Mouse (Mus musculus) embryonic facial prominence, embryonic 13.5 days (tissue): Measurements from ENCODE around the gene Ccnq. TPM values are rescaled to one million over a fixed set of nuclear protein-coding genes. Genes with fewer than 3 reads are reported as not detected.

Experiments used
- ATAC-seq: fragments of 200-750 bp; cut with Nextera tagmentation; 2 replicates; pipeline ENCODE4 v1.8.0; 2017; ENCODE audit warnings: low read depth; ENCODE audit not compliant: insufficient number of reproducible peaks, insufficient read depth, low FRiP score, low TSS enrichment
- H3K27ac ChIP-seq: fragments of 300-500 bp; sonication (generic); 2 replicates; pipeline ENCODE4 v1.5.1; 2015; ENCODE audit warnings: moderate library complexity, mild to moderate bottlenecking, inconsistent platforms
- H3K27me3 ChIP-seq: fragments of 300-500 bp; sonication (generic); 2 replicates; pipeline ENCODE4 v1.6.1; 2015; ENCODE audit warnings: mild to moderate bottlenecking, inconsistent platforms
- H3K36me3 ChIP-seq: fragments of 300-500 bp; sonication (generic); 2 replicates; pipeline ENCODE4 v1.6.1; 2015; ENCODE audit warnings: mild to moderate bottlenecking, inconsistent platforms
- H3K4me1 ChIP-seq: fragments of 300-500 bp; sonication (generic); 2 replicates; pipeline ENCODE4 v1.6.1; 2015; ENCODE audit warnings: inconsistent platforms
- H3K4me2 ChIP-seq: fragments of 300-500 bp; sonication (generic); 2 replicates; pipeline ENCODE4 v1.6.1; 2015; ENCODE audit warnings: moderate library complexity, mild to moderate bottlenecking, inconsistent platforms
- H3K4me3 ChIP-seq: fragments of 300-500 bp; sonication (generic); 2 replicates; pipeline ENCODE4 v1.5.1; 2015; ENCODE audit warnings: mild to moderate bottlenecking, inconsistent platforms
- H3K9ac ChIP-seq: fragments of 300-500 bp; sonication (generic); 2 replicates; pipeline ENCODE4 v1.6.1; 2015; ENCODE audit warnings: mild to moderate bottlenecking, inconsistent platforms
- H3K9me3 ChIP-seq: fragments of 300-500 bp; sonication (generic); 2 replicates; pipeline ENCODE4 v1.6.1; 2016; ENCODE audit warnings: inconsistent platforms
- WGBS: fragments of 180-500 bp; shearing (Covaris S2); methylation state at CpG from one replicate; pipeline ENCODE4 v1.1.7; 2015; ENCODE audit warnings: mixed read lengths; 5-methylcytosine and 5-hydroxymethylcytosine counted together
- polyA plus RNA-seq: library from polyadenylated mRNA; unstranded; fragments of >200 nt; fragmentation: Nextera tagmentation; extraction: Ambion mirVana; gene quantifications from 2 replicates; pipeline ENCODE4 v1.2.1, GENCODE M21; 2015

Ccnq gene
- polyA plus RNA-seq, 1 experiment from 2014 or later, result 46.4 TPM

GRCm38 (mm10) chr11:78780571-78780970 is 29.0 kb upstream of the Ccnq start:
- H3K27me3 ChIP-seq, result no peaks in the 10 kb centered on the region; the same call in 1 of the 2 replicates
- 68% methylated on average over 3 of the region's 3 CpGs for WGBS
- no peaks in the 10 kb centered on the region for H3K9me3 ChIP-seq
- H3K4me3 ChIP-seq, result no peak overlapping the region
- H3K4me1 ChIP-seq, result peaks cover 11% of the 10 kb centered on the region
- no peak overlapping the region for H3K4me2 ChIP-seq
- H3K36me3 ChIP-seq, result no peaks in the 10 kb centered on the region
- ATAC-seq, result no peak
- no peak overlapping the region for H3K27ac ChIP-seq
- H3K9ac ChIP-seq, result no peak overlapping the region

- Histone ChIP-seq H3K27ac (no peak overlapping the region), H3K9me3 (no peaks in the 10 kb centered on the region), H3K4me1 (peaks cover 11% of the 10 kb centered on the region), H3K36me3 (no peaks in the 10 kb centered on the region), H3K27me3 (no peaks in the 10 kb centered on the region; the same call in 1 of the 2 replicates), H3K4me2 (no peak overlapping the region), H3K9ac (no peak overlapping the region), H3K4me3 (no peak overlapping the region)
- WGBS, result 96% methylated on average over 3 of the region's 3 CpGs
- no peak for ATAC-seq
Observed at GRCm38 (mm10) chr11:78780002-78780401, 28.5 kb upstream of the Ccnq start.

- H3K4me1 ChIP-seq, result peaks cover 11% of the 10 kb centered on the region
- H3K9ac ChIP-seq, result peak overlapping the region; percentile 36; the same call in 1 of the 2 replicates
- H3K36me3 ChIP-seq, result no peaks in the 10 kb centered on the region
- H3K4me2 ChIP-seq, result no peak overlapping the region
- no peak overlapping the region for H3K27ac ChIP-seq
- no peaks in the 10 kb centered on the region for H3K27me3 ChIP-seq
- H3K4me3 ChIP-seq, result no peak overlapping the region
- WGBS, result 52% methylated on average over 10 of the region's 10 CpGs
- no peaks in the 10 kb centered on the region for H3K9me3 ChIP-seq
- no peak for ATAC-seq
Observed at GRCm38 (mm10) chr11:78777851-78778680, 26.5 kb upstream of the Ccnq start.

GRCm38 (mm10) chr11:78771751-78772283 is 20.3 kb upstream of the Ccnq start:
- 50% methylated on average over 11 of the region's 11 CpGs for WGBS
- Histone ChIP-seq H3K27me3 (no peaks in the 10 kb centered on the region), H3K36me3 (no peaks in the 10 kb centered on the region), H3K9me3 (no peaks in the 10 kb centered on the region), H3K9ac (no peak overlapping the region), H3K4me1 (peaks cover 4% of the 10 kb centered on the region; the same call in 1 of the 2 replicates), H3K4me2 (no peak overlapping the region), H3K27ac (no peak overlapping the region), H3K4me3 (no peak overlapping the region)
- ATAC-seq, result no peak

- H3K9me3 ChIP-seq, result no peaks in the 10 kb centered on the region
- H3K36me3 ChIP-seq, result no peaks in the 10 kb centered on the region
- H3K4me3 ChIP-seq, result no peak overlapping the region
- H3K4me2 ChIP-seq, result no peak overlapping the region
- H3K9ac ChIP-seq, result no peak overlapping the region
- H3K4me1 ChIP-seq, result no peaks in the 10 kb centered on the region; the same call in 1 of the 2 replicates
- no peak overlapping the region for H3K27ac ChIP-seq
- ATAC-seq, result no peak
- WGBS, result 83% methylated on average over 6 of the region's 6 CpGs
- no peaks in the 10 kb centered on the region for H3K27me3 ChIP-seq
Observed at GRCm38 (mm10) chr11:78770436-78770835, 18.9 kb upstream of the Ccnq start.

- Histone ChIP-seq H3K9ac (no peak overlapping the region), H3K4me1 (no peaks in the 10 kb centered on the region; the same call in 1 of the 2 replicates), H3K9me3 (no peaks in the 10 kb centered on the region), H3K4me3 (no peak overlapping the region), H3K27ac (no peak overlapping the region), H3K4me2 (no peak overlapping the region), H3K27me3 (no peaks in the 10 kb centered on the region), H3K36me3 (no peaks in the 10 kb centered on the region)
- WGBS, result 35% methylated on average over 3 of the region's 3 CpGs
- no peak for ATAC-seq
Observed at GRCm38 (mm10) chr11:78768778-78769177, 17.2 kb upstream of the Ccnq start.

GRCm38 (mm10) chr11:78766069-78766830 is 14.7 kb upstream of the Ccnq start:
- H3K27ac ChIP-seq, result no peak overlapping the region
- 87% methylated on average over 6 of the region's 6 CpGs for WGBS
- H3K4me2 ChIP-seq, result no peak overlapping the region
- no peaks in the 10 kb centered on the region for H3K36me3 ChIP-seq
- no peaks in the 10 kb centered on the region for H3K4me1 ChIP-seq
- H3K27me3 ChIP-seq, result no peaks in the 10 kb centered on the region
- no peak overlapping the region for H3K9ac ChIP-seq
- H3K4me3 ChIP-seq, result no peak overlapping the region
- ATAC-seq, result no peak
- H3K9me3 ChIP-seq, result no peaks in the 10 kb centered on the region

- no peaks in the 10 kb centered on the region for H3K9me3 ChIP-seq
- H3K36me3 ChIP-seq, result no peaks in the 10 kb centered on the region
- no peak overlapping the region for H3K4me3 ChIP-seq
- no peak overlapping the region for H3K9ac ChIP-seq
- H3K4me1 ChIP-seq, result no peaks in the 10 kb centered on the region
- no peaks in the 10 kb centered on the region for H3K27me3 ChIP-seq
- ATAC-seq, result no peak
- 77% methylated on average over 6 of the region's 6 CpGs for WGBS
- H3K4me2 ChIP-seq, result no peak overlapping the region
- no peak overlapping the region for H3K27ac ChIP-seq
Observed at GRCm38 (mm10) chr11:78764820-78765219, 13.3 kb upstream of the Ccnq start.

GRCm38 (mm10) chr11:78764304-78764703 is 12.8 kb upstream of the Ccnq start:
- Histone ChIP-seq H3K4me1 (no peaks in the 10 kb centered on the region), H3K4me3 (no peak overlapping the region), H3K9me3 (no peaks in the 10 kb centered on the region), H3K36me3 (no peaks in the 10 kb centered on the region), H3K4me2 (no peak overlapping the region), H3K27me3 (no peaks in the 10 kb centered on the region), H3K27ac (no peak overlapping the region), H3K9ac (no peak overlapping the region)
- no peak for ATAC-seq
- WGBS, result 75% methylated on average over 8 of the region's 8 CpGs

- Histone ChIP-seq H3K27ac (no peak overlapping the region), H3K4me1 (no peaks in the 10 kb centered on the region), H3K9ac (peak overlapping the region; percentile 32; the same call in 1 of the 2 replicates), H3K4me3 (no peak overlapping the region), H3K27me3 (no peaks in the 10 kb centered on the region), H3K9me3 (no peaks in the 10 kb centered on the region), H3K4me2 (no peak overlapping the region), H3K36me3 (no peaks in the 10 kb centered on the region)
- no peak for ATAC-seq
- 21% methylated on average over 5 of the region's 5 CpGs for WGBS
Observed at GRCm38 (mm10) chr11:78762201-78762600, 10.7 kb upstream of the Ccnq start.

- H3K9me3 ChIP-seq, result no peaks in the 10 kb centered on the region
- WGBS, result 53% methylated on average over 9 of the region's 9 CpGs
- H3K27ac ChIP-seq, result no peak overlapping the region
Observed at GRCm38 (mm10) chr11:78761086-78761485, 9.6 kb upstream of the Ccnq start.

More at GRCm38 (mm10) chr11:78761086-78761485, 9.6 kb upstream of the Ccnq start:
- no peak for ATAC-seq
- Histone ChIP-seq H3K9ac (no peak overlapping the region), H3K4me1 (no peaks in the 10 kb centered on the region), H3K36me3 (no peaks in the 10 kb centered on the region), H3K4me2 (no peak overlapping the region), H3K27me3 (no peaks in the 10 kb centered on the region), H3K4me3 (no peak overlapping the region)
